Mouse (Mus musculus) intestine, embryonic 14.5 days (tissue): ENCODE measurements around the gene Rundc1. TPM values are rescaled to one million over a fixed set of nuclear protein-coding genes. Genes with fewer than 3 reads are reported as not detected.
"Not testable (repeated sequence)": the region's sequence is repeated elsewhere in the genome, so short reads cannot be mapped to it uniquely, and the experiment has no call there.

Experiments
- ATAC-seq: fragments of 200-750 bp; cut with Nextera tagmentation; replicated peaks from 2 replicates; pipeline ENCODE4 v1.8.0; 2017; ENCODE audit warnings: low read depth, moderate number of reproducible peaks, moderate TSS enrichment, moderate library complexity; ENCODE audit not compliant: low FRiP score, low TSS enrichment
- DNase-seq: peaks from one replicate; pipeline ENCODE4 v3.0.0-alpha.2; 2018; ENCODE audit warnings: low spot score
- H3K27ac ChIP-seq: fragments of 300-500 bp; sonication (generic); 2 replicates; pipeline ENCODE4 v1.5.1; 2014; ENCODE audit warnings: low read depth, mild to moderate bottlenecking, control low read depth
- H3K27me3 ChIP-seq: fragments of 300-500 bp; sonication (generic); replicated peaks from 2 replicates; pipeline ENCODE4 v1.6.1; 2014; ENCODE audit warnings: low read length, control low read depth; ENCODE audit not compliant: control insufficient read depth, insufficient read depth
- H3K36me3 ChIP-seq: fragments of 300-500 bp; sonication (generic); 2 replicates; pipeline ENCODE4 v1.6.1; 2014; ENCODE audit warnings: low read length, control low read depth; ENCODE audit not compliant: control insufficient read depth, insufficient read depth
- H3K4me1 ChIP-seq: fragments of 300-500 bp; sonication (generic); replicated peaks from 2 replicates; pipeline ENCODE4 v1.6.1; 2014; ENCODE audit warnings: low read length, control low read depth, mixed read lengths; ENCODE audit not compliant: control insufficient read depth, insufficient read depth
- H3K4me2 ChIP-seq: fragments of 300-500 bp; sonication (generic); 2 replicates; pipeline ENCODE4 v1.6.1; 2014; ENCODE audit warnings: low read length
- H3K4me3 ChIP-seq: fragments of 300-500 bp; sonication (generic); 2 replicates; pipeline ENCODE4 v1.5.1; 2014; ENCODE audit warnings: low read depth, low read length, control low read depth, mixed read lengths
- H3K9ac ChIP-seq: fragments of 300-500 bp; sonication (generic); 2 replicates; pipeline ENCODE4 v1.6.1; 2014; ENCODE audit warnings: mild to moderate bottlenecking, low read length
- H3K9me3 ChIP-seq: fragments of 300-500 bp; sonication (generic); 2 replicates; pipeline ENCODE4 v1.6.1; 2016; ENCODE audit warnings: low read length, control low read depth; ENCODE audit not compliant: control insufficient read depth
- WGBS: fragments of 180-500 bp; shearing (Covaris S2); extraction: QIAGEN DNeasy Blood & Tissue Kit; methylation state at CpG from one replicate; pipeline ENCODE4 v1.1.7; 2014; 5-methylcytosine and 5-hydroxymethylcytosine counted together
- polyA plus RNA-seq: library from polyadenylated mRNA; unstranded; fragments of >200 nt; fragmentation: Nextera tagmentation; extraction: Ambion mirVana; gene quantifications from 2 replicates; pipeline ENCODE4 v1.2.1, GENCODE M21; 2014

Gene Rundc1
- polyA plus RNA-seq, 1 experiment from 2014 or later = 14.5 TPM

GRCm38 (mm10) chr11:101438006-101438405 is 13.1 kb downstream of the Rundc1 start:
- not testable (repeated sequence) for H3K9me3 ChIP-seq, ATAC-seq, H3K4me1 ChIP-seq, H3K27me3 ChIP-seq, DNase-seq, H3K9ac ChIP-seq, H3K27ac ChIP-seq, H3K4me3 ChIP-seq, H3K4me2 ChIP-seq
- 52% methylated on average over 3 of the region's 3 CpGs for WGBS
- H3K36me3 ChIP-seq = peaks cover 27% of the 10 kb centered on the region

DNA sequence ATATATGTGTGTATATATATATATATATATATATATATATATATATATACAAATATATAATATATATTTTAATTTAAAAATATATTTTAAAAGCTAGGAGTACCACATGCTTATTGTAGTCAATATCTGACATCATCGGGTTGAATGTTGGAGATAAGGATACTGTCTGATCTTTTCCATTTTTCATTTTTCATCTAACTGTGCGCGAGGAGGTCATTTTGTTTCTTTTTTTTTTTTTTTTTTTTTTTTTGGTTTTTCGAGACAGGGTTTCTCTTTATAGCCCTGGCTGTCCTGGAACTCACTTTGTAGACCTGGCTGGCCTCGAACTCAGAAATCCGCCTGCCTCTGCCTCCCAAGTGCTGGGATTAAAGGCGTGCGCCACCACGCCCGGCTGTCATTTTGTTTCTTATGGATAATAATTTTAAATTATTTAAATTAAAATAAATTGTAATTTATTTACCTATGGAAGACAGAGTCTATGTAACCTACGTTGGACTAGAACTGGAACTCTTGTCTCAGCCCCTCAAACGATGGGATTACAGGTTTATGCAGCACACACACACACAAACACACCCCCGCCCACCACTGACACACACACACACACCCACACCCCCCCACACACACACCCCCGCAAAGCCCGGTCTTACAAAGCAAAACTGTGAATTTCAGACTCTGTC is 16.7 kb downstream of the Rundc1 start:
- H3K4me3 ChIP-seq = peak overlapping the region; percentile 100; the same call in 1 of the 2 replicates
- not testable (repeated sequence) for DNase-seq, H3K9me3 ChIP-seq, H3K27ac ChIP-seq, H3K27me3 ChIP-seq, H3K9ac ChIP-seq
- peaks cover 13% of the 10 kb centered on the region for H3K4me1 ChIP-seq
- H3K36me3 ChIP-seq = peaks cover 30% of the 10 kb centered on the region
- peak; percentile 53; the same call in 1 of the 2 replicates for ATAC-seq
- peak overlapping the region; percentile 42 for H3K4me2 ChIP-seq
- 34% methylated on average over 15 of the region's 15 CpGs for WGBS

DNA sequence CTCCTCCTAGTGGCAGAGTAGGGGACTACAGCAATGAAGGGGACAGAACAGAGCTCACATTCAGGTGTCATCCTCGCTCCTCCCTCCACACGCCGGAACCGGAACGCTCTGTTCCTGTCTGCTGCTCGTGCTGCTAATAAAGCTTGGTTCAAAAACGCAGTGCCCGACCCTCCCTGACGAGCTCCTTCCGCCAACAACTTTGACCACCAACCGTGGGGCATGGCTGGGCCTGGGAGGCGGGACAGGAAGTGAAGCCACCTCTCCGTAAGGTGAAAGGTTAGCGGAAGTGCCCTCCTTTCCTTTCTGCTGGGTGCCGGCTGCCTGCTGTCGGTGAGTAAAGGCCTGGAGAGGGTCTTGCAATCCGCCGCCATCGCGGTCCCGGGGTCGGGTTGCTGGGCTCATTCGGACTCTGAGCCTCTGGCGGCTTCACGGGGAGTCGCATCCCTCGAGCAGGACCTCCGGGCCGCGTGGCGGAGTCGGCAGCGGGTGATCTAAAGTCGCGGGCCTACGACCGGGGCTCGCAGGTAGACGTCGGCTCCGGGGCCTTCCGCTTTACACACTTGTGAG is 17.3 kb downstream of the Rundc1 start, which contains the start of gene Rpl27:
Gene Rpl27, plus strand, starts transcription at position 172 of the 567 bp plus-strand sequence.
- DNase-seq (peak; percentile 94), ATAC-seq (peak; percentile 95)
- H3K36me3 ChIP-seq = peaks cover 30% of the 10 kb centered on the region
- no peaks in the 10 kb centered on the region for H3K27me3 ChIP-seq
- peak within 1 kb of the TSS; percentile 86 for H3K27ac ChIP-seq
- H3K9ac ChIP-seq = peak within 1 kb of the TSS; percentile 94
- H3K4me3 ChIP-seq = peak within 1 kb of the TSS; percentile 100
- H3K4me1 ChIP-seq = peaks cover 13% of the 10 kb centered on the region
- peak within 1 kb of the TSS; percentile 95 for H3K4me2 ChIP-seq
- under 1% methylated on average over 42 of the region's 42 CpGs for WGBS
- no peaks in the 10 kb centered on the region for H3K9me3 ChIP-seq

DNA sequence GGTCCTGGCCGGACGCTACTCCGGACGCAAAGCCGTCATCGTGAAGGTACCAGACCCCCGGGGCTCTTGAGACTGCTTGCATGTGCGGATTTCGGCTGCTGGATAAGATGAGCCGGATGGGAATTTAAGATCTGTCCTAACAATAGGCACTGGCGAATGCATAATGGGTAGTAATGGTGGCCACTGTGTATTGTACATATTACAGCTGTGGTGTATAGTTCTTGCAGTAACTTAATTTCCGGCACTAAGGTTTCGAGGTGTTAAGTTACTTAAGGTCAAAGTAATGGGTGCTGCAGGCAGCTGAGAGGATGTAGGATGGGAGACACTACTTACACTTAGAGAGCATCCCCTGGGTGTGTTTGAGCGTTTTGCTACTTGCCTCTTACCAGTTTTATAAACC is 17.9 kb downstream of the Rundc1 start:
- peak overlapping the region; percentile 86 for H3K27ac ChIP-seq
- peak overlapping the region; percentile 95 for H3K4me2 ChIP-seq
- peak overlapping the region; percentile 94 for H3K9ac ChIP-seq
- no peaks in the 10 kb centered on the region for H3K9me3 ChIP-seq
- H3K36me3 ChIP-seq = peaks cover 30% of the 10 kb centered on the region
- peak overlapping the region; percentile 100 for H3K4me3 ChIP-seq
- no peak for ATAC-seq
- no peak for DNase-seq
- no peaks in the 10 kb centered on the region for H3K27me3 ChIP-seq
- WGBS = under 1% methylated on average over 14 of the region's 14 CpGs
- peaks cover 13% of the 10 kb centered on the region for H3K4me1 ChIP-seq

- ATAC-seq (no peak), DNase-seq (no peak)
- peaks cover 30% of the 10 kb centered on the region for H3K36me3 ChIP-seq
- no peak overlapping the region for H3K27ac ChIP-seq
- no peak overlapping the region for H3K9ac ChIP-seq
- H3K27me3 ChIP-seq = no peaks in the 10 kb centered on the region
- H3K4me2 ChIP-seq = no peak overlapping the region
- H3K4me1 ChIP-seq = peaks cover 15% of the 10 kb centered on the region
- 76% methylated on average over 1 of the region's 1 CpGs for WGBS
- H3K9me3 ChIP-seq = no peaks in the 10 kb centered on the region
- no peak overlapping the region for H3K4me3 ChIP-seq
Observed at GRCm38 (mm10) chr11:101446319-101446718, 21.4 kb downstream of the Rundc1 start.

- H3K9ac ChIP-seq, H3K27ac ChIP-seq, DNase-seq, H3K4me2 ChIP-seq, H3K9me3 ChIP-seq, ATAC-seq, H3K4me3 ChIP-seq, H3K27me3 ChIP-seq: not testable (repeated sequence)
- 92% methylated on average over 8 of the region's 8 CpGs for WGBS
- H3K36me3 ChIP-seq = peaks cover 30% of the 10 kb centered on the region
- H3K4me1 ChIP-seq = peaks cover 15% of the 10 kb centered on the region
Observed at GRCm38 (mm10) chr11:101446860-101447259, 22.0 kb downstream of the Rundc1 start.

GRCm38 (mm10) chr11:101447786-101448185 is 22.9 kb downstream of the Rundc1 start:
- 81% methylated on average over 5 of the region's 5 CpGs for WGBS
- H3K4me2 ChIP-seq = peak overlapping the region; percentile 50; the same call in 1 of the 2 replicates
- no peak for DNase-seq

GRCm38 (mm10) chr11:101448274-101448746 is 23.4 kb downstream of the Rundc1 start, which contains the start of gene Ifi35:
Gene Ifi35 (plus strand): TSS chr11:101448407.
- peak within 1 kb of the TSS; percentile 50 for H3K4me2 ChIP-seq
- H3K27me3 ChIP-seq = no peaks in the 10 kb centered on the region
- ATAC-seq = peak; percentile 47
- WGBS = 24% methylated on average over 10 of the region's 10 CpGs
- H3K9ac ChIP-seq = peak within 1 kb of the TSS; percentile 42
- peak within 1 kb of the TSS; percentile 39 for H3K4me3 ChIP-seq
- H3K27ac ChIP-seq = peak within 1 kb of the TSS; percentile 44
- DNase-seq = peak; percentile 78
- H3K4me1 ChIP-seq = peaks cover 11% of the 10 kb centered on the region
- peaks cover 27% of the 10 kb centered on the region for H3K36me3 ChIP-seq
- no peaks in the 10 kb centered on the region for H3K9me3 ChIP-seq

More at GRCm38 (mm10) chr11:101447786-101448185, 22.9 kb downstream of the Rundc1 start:
- Histone ChIP-seq H3K27ac (peak overlapping the region; percentile 44), H3K4me1 (peaks cover 15% of the 10 kb centered on the region), H3K9me3 (no peaks in the 10 kb centered on the region), H3K4me3 (peak overlapping the region; percentile 39; the same call in 1 of the 2 replicates), H3K36me3 (peaks cover 30% of the 10 kb centered on the region), H3K9ac (no peak overlapping the region), H3K27me3 (no peaks in the 10 kb centered on the region)
- ATAC-seq = no peak
